Mouse (Mus musculus) heart, adult 2 months (tissue): ENCODE measurements around the gene Lep.

Experiments
- CTCF ChIP-seq: fragments of 200-600 bp; IDR thresholded peaks from 2 replicates; pipeline ENCODE4 v1.8.1; 2022; ENCODE audit warnings: antibody characterized with exemption, mild to moderate bottlenecking, moderate library complexity
- EP300 ChIP-seq: fragments of 200-500 bp; IDR thresholded peaks from 2 replicates; pipeline ENCODE4 v1.6.1; 2011; ENCODE audit warnings: low read depth, low read length, control low read depth; ENCODE audit not compliant: insufficient read depth
- POLR2A ChIP-seq: fragments of 200-500 bp; IDR thresholded peaks from 2 replicates; pipeline ENCODE4 v1.6.1; 2011; ENCODE audit warnings: mild to moderate bottlenecking, low read depth, low read length, control low read depth; ENCODE audit not compliant: insufficient read depth

DNA sequence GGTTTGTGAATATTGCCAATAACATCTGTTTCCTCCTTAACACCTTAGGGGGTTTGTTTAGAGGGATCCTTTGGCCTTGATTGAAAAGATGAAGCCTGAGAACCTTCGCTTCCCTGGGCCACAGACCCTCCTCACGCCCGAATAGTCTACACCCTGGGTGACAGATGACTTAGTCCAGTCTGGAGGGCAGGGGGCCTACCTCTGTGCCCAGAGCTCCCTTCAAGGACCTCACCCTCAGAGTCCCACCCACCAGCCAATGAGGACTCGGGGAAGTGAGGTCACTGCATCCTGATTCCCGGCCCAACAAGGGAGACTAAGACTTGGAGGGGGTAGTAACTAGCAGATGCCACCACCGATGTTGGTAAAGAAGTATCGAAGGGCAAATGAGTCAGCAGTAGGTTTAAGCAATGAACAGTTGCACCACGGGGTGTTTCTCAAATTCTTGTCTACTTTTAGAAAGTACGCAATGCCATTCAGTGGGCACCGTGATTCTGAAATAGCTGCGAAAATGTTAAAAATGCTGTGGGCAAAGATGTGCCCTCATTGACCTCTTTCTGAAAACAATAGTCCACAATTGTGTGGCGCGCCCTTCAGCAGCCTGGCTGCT is 28.2 kb upstream of the Lep start:
- TF ChIP-seq EP300: no peak
- TF ChIP-seq CTCF: no peak
- TF ChIP-seq POLR2A: no peak
